Mouse (Mus musculus) cortical plate, adult 2 months (tissue): ENCODE measurements at regions not wholly inside any gene's neighbourhood (a gene's known extent, or its start where the extent isn't known, plus 50 kb on each side); places are given as distances from the start of the nearest gene placed in this dataset.

Experiments used
- H3K27ac ChIP-seq: fragments of 200-500 bp; 2 replicates; pipeline ENCODE4 v1.5.1; 2012; ENCODE audit warnings: low read length, control low read depth, inconsistent platforms; ENCODE audit not compliant: insufficient read depth
- H3K4me1 ChIP-seq: fragments of 200-500 bp; 2 replicates; pipeline ENCODE4 v1.6.1; 2011; ENCODE audit warnings: low read length; ENCODE audit not compliant: control insufficient read depth, insufficient read depth
- H3K4me3 ChIP-seq: fragments of 200-500 bp; 2 replicates; pipeline ENCODE4 v1.5.1; 2011; ENCODE audit warnings: mild to moderate bottlenecking, low read length, control low read depth; ENCODE audit not compliant: insufficient read depth
- CTCF ChIP-seq: fragments of 200-500 bp; IDR thresholded peaks from 2 replicates; pipeline ENCODE4 v1.5.1; 2011; ENCODE audit warnings: mild to moderate bottlenecking, control low read depth, low read length; ENCODE audit not compliant: insufficient read depth; ENCODE audit errors: extremely low read depth
- POLR2A ChIP-seq: fragments of 200-500 bp; IDR thresholded peaks from 2 replicates; pipeline ENCODE4 v1.6.1; 2011; ENCODE audit warnings: mild to moderate bottlenecking, low read length, control low read depth; ENCODE audit not compliant: insufficient read depth; ENCODE audit errors: extremely low read depth

- Histone ChIP-seq H3K4me1 (no peaks in the 10 kb centered on the region), H3K4me3 (no peak overlapping the region), H3K27ac (no peak overlapping the region)
- TF ChIP-seq CTCF (no peak), POLR2A (no peak)
Measured at GRCm38 (mm10) chr10:70866737-70867136, 211.0 kb upstream of the Phyhipl start.

GRCm38 (mm10) chr10:70864650-70865049 is 208.9 kb upstream of the Phyhipl start:
- TF ChIP-seq CTCF (no peak), POLR2A (no peak)
- Histone ChIP-seq H3K27ac (no peak overlapping the region), H3K4me1 (no peaks in the 10 kb centered on the region; the same call in 1 of the 2 replicates), H3K4me3 (no peak overlapping the region)

DNA sequence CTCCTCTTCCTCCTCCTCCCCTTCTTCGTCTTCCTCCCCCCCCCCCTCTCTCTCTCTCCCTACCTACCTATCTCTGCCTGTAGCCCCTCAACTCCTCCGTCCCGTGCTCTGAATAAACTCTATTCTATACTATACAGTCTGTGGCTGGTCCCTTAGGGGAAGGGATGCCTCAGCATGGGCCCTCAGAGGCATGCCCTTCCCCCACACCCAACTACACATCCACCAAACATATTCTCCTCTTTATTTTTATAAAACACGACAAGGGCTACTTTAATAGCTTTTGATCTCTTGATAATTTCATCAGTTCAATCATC is 206.2 kb upstream of the Phyhipl start:
- TF ChIP-seq POLR2A (no peak), CTCF (no peak)
- H3K4me3 ChIP-seq: no peak overlapping the region
- H3K27ac ChIP-seq: no peak overlapping the region
- no peaks in the 10 kb centered on the region; the same call in 1 of the 2 replicates for H3K4me1 ChIP-seq

DNA sequence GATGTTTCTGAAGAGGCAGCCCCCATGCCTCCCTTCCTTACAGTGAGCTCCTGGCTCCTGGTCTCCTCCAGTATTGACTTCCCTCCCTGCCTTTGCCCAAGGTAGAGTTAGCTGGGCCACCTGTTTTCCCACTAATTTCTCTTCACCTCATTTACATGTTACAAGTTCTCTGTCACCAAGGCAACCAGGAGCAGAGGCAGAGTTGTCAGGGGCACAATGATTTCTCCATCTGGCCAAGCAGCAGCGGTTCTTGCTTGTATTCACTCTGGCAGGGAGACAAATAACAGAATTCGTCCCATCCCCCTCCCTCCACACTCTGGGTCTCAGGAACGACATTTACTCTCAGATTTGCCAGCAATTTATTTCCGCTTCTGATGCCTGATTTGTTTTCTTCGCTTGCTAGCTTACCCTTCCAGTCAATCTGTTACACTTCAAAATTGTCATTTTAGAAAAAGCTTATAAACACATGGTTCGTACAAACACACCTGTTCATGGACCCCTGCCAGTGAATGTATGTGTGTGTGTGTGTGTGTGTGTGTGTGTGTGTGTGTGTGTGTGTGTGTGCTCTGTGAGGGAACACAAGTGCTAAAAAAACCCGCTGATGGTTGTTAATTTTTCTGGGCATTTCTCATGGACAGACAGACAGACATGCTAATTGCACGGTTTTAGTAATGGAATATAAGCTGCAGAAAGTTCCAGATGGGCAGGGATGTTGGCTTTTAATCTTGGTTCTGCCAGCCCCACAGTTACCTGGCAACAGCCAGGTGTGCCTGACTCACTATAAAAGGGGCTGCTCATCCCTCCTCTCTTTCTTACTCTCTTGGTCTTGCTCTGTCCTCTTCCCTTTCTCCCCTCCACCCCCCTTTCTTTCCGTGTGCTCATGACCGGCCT is 205.6 kb upstream of the Phyhipl start:
- H3K4me3 ChIP-seq: no peak overlapping the region
- TF ChIP-seq POLR2A (no peak), CTCF (no peak)
- no peak overlapping the region for H3K27ac ChIP-seq

DNA sequence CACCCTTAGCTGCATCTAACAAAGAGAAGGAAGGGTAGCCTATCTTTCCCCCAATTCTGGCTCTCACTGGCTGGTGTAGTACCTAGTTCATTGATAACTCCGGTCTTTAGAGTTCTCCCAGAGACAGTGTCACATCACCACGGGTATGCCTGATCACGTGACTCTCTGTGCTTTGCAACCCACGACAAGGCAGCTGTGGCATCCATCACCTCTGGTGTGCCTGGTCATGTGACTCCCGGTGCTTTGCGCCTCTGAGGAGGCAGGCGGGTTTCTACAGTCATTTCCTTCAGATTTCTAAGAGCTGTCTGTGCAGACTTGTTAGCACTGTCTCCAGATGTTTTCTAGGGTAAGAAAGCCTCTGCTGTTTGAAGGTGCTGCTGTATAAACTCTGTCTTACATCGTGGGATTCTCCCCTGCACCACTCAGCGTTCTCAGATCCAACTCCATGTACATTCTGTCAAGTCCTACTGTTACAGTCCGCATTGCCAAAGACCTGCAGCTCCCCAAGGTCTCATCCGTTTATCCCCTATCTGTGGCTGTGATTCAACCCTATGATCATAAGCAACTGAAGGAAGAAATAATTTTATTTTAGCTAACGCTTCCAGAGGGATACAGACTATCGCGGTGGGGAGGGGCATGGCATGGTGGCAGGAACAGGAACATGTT is 201.5 kb upstream of the Phyhipl start:
- no peak for TF ChIP-seq CTCF
- TF ChIP-seq POLR2A: no peak
- no peak overlapping the region for H3K4me3 ChIP-seq
- no peak overlapping the region for H3K27ac ChIP-seq
- peaks cover 1% of the 10 kb centered on the region for H3K4me1 ChIP-seq

More for the DNA sequence above, 205.6 kb upstream of the Phyhipl start:
- no peaks in the 10 kb centered on the region; the same call in 1 of the 2 replicates for H3K4me1 ChIP-seq

DNA sequence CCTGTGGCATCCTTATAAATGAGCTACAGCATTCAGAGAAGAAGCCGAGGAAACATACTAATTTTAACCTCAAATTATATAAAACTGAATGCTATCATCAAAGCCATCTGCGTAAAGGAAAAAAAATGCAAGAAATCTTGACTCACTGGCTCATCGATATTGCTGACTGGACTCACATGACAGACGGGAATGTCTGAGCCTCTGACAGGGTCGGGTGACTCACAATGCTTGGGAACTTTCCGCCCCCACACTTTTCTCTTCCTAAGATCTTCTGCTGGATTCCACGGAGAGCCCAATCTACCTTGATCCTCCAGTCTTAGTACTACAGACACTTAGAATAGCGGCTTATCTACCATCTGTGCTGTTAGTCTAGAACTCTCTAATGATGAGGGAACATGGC is 200.2 kb upstream of the Phyhipl start:
- TF ChIP-seq POLR2A (no peak), CTCF (no peak)
- H3K4me3 ChIP-seq: no peak overlapping the region
- H3K4me1 ChIP-seq: peaks cover 3% of the 10 kb centered on the region
- no peak overlapping the region for H3K27ac ChIP-seq

- TF ChIP-seq POLR2A (no peak), CTCF (no peak)
- peaks cover 3% of the 10 kb centered on the region for H3K4me1 ChIP-seq
- H3K27ac ChIP-seq: 0 out of 2 replicates have a peak overlapping the region, but pooled peaks have one; percentile 40
- H3K4me3 ChIP-seq: no peak overlapping the region
Measured at GRCm38 (mm10) chr10:70853614-70854013, 197.8 kb upstream of the Phyhipl start.

DNA sequence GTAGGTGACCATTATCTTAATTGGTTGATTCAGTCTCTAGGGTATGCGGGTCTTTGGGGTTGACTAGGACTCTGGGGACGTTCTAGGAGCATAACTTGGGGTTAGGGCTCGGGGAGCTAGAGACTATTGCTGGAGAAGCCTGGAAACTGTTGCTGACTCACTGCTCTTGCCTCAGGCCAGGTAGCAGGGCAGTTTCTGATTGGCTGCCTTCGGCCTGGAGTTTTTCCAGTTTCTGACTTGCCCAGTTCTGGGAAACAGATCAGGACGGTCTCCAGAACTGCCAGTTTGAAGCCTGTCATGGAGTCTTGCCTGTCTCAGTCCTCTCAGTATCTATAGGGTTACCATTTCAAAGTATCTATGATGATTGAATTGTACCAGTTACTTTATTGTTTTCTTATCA is 192.4 kb upstream of the Phyhipl start:
- H3K4me1 ChIP-seq: peaks cover 6% of the 10 kb centered on the region
- TF ChIP-seq CTCF (no peak), POLR2A (no peak)
- H3K4me3 ChIP-seq: no peak overlapping the region
- H3K27ac ChIP-seq: no peak overlapping the region

DNA sequence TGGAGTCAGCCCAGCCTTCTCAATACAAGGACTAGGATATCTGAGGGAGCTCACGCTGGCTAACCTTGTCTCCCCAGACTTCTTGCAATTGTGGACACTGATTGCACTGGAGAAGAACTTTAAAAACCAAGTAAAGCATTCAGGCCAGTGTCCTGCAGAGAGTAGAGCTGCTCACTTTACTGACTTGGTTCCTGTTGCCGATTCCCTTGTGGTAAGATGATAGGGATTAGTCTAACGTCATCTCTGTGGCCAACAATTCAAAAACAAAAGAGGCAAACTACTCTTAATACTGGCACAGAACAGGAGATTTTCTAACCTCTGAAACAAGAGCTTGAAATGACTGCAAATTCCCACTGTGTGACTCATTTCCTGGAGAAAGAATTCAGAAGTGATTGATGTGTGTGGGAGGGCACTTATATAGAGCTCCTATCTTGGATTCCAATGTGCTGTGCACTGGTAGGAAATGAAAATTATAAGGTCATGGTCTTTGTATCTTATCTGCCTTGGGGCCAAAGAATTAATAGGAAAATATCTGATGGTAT is 191.6 kb upstream of the Phyhipl start:
- Histone ChIP-seq H3K4me3 (no peak overlapping the region), H3K4me1 (peaks cover 6% of the 10 kb centered on the region), H3K27ac (no peak overlapping the region)
- TF ChIP-seq CTCF (no peak), POLR2A (no peak)
